Mouse (Mus musculus) ES-E14 (cell line): ENCODE measurements around the gene Nkd2. TPM values are rescaled to one million over a fixed set of nuclear protein-coding genes. Genes with fewer than 3 reads are reported as not detected.

Source experiments
- DNase-seq: peaks from one replicate; pipeline ENCODE4 v3.0.0-alpha.2; 2013; ENCODE audit warnings: low read depth, low spot score
- H3K27ac ChIP-seq: 2 replicates; pipeline ENCODE4 v1.5.1; 2012; ENCODE audit warnings: low read depth, mild to moderate bottlenecking, low read length, moderate library complexity, mixed read lengths; ENCODE audit not compliant: poor library complexity, insufficient read depth, severe bottlenecking
- H3K36me3 ChIP-seq: 2 replicates; pipeline ENCODE4 v1.6.1; 2012; ENCODE audit warnings: mild to moderate bottlenecking, low read length, moderate library complexity, mixed read lengths; ENCODE audit not compliant: control insufficient read depth, poor library complexity, insufficient read depth, severe bottlenecking
- H3K4me1 ChIP-seq, 2 experiments: fragments of 150-350 bp in 1 of 2; sonication (generic) in 1 of 2; 2 replicates each; pipeline ENCODE4 v1.6.1; 2012; ENCODE audit warnings: low read length in 2 of 2, mild to moderate bottlenecking in 1 of 2, mixed read lengths in 1 of 2; ENCODE audit not compliant: control insufficient read depth in 2 of 2, insufficient read depth in 2 of 2, poor library complexity in 1 of 2
- H3K4me3 ChIP-seq, 2 experiments: fragments of 150-350 bp in 1 of 2; sonication (generic) in 1 of 2; 2 replicates each; pipeline ENCODE4 v1.5.1; 2012; ENCODE audit warnings: low read length in 2 of 2, low read depth in 1 of 2, mild to moderate bottlenecking in 1 of 2, mixed read lengths in 1 of 2; ENCODE audit not compliant: insufficient read depth in 1 of 2, poor library complexity in 1 of 2, severe bottlenecking in 1 of 2
- H3K9ac ChIP-seq: 2 replicates; pipeline ENCODE4 v1.6.1; 2012; ENCODE audit warnings: low read depth, mild to moderate bottlenecking, low read length, mixed read lengths; ENCODE audit not compliant: poor library complexity, insufficient read depth, severe bottlenecking
- H3K9me3 ChIP-seq: fragments of 150-350 bp; sonication (generic); 2 replicates; pipeline ENCODE4 v1.6.1; 2012; ENCODE audit warnings: low read depth, mild to moderate bottlenecking, low read length; ENCODE audit not compliant: control insufficient read depth, insufficient read depth
- CHD2 ChIP-seq: IDR thresholded peaks from 2 replicates; pipeline ENCODE4 v1.6.1; 2014; ENCODE audit warnings: mild to moderate bottlenecking, low read depth, low read length, inconsistent platforms
- HCFC1 ChIP-seq: IDR thresholded peaks from 2 replicates; pipeline ENCODE4 v1.6.1; 2012; ENCODE audit warnings: low read length, inconsistent platforms, borderline replicate concordance; ENCODE audit not compliant: insufficient read depth
- MAFK ChIP-seq: IDR thresholded peaks from 2 replicates; pipeline ENCODE4 v1.6.1; 2014; ENCODE audit warnings: mild to moderate bottlenecking, low read depth, low read length, inconsistent platforms; ENCODE audit not compliant: insufficient read depth
- ZC3H11A ChIP-seq: IDR thresholded peaks from 2 replicates; pipeline ENCODE4 v1.6.1; 2012; ENCODE audit warnings: low read depth, mild to moderate bottlenecking, inconsistent platforms, low read length, borderline replicate concordance
- ZNF384 ChIP-seq: IDR thresholded peaks from 2 replicates; pipeline ENCODE4 v1.6.1; 2012; ENCODE audit warnings: low read depth, low read length, inconsistent platforms
- in situ Hi-C, 2 experiments: fragments of 600-800 bp; cut with MboI; formaldehyde crosslinking; loops; one replicate each; pipeline ENCODE4 v1.15.1; 2025; ENCODE audit warnings: low sequenced_read_pairs in 2 of 2, inconsistent platforms in 1 of 2; ENCODE audit not compliant: unreplicated experiment in 2 of 2
- total RNA-seq: library from RNA; depleted of rRNA; stranded (reverse); fragments of 300-350 nt; gene quantifications from 2 replicates; pipeline ENCODE4 v1.2.3, GENCODE M21; 2012

Nkd2 gene
- total RNA-seq, 1 experiment, result 1.8 TPM

DNA sequence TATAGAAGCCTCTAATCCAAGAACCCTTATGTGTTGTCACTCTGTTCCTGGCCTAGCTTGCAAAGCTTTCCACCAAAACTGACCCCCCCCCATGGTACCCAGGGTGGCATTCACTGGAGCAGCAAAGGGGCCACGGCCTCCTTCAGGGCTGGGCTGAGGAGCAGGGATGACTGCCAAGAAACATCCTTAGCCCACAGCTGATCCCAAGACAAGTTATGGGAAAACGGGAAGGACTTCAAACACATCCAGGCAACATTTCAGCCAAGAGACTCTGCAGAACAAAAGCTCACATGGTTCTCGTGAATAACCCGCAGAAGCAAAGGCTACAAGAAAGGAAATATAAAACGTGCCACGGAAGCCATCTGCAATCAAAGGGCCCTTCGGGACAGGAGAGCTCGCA, 20.2 kb downstream of the Nkd2 start:
- H3K9ac ChIP-seq, result no peak overlapping the region
- in situ Hi-C loops, result loop anchor here in 1 of 2 experiments (5.0 kb wide), 1 partner anchor 105 kb away; no protein-coding TSS in a partner anchor
- DNase-seq, result no peak
- H3K36me3 ChIP-seq, result no peaks in the 10 kb centered on the region
- no peak overlapping the region for H3K27ac ChIP-seq
- H3K4me1 ChIP-seq, result no peaks in the 10 kb centered on the region
- H3K4me3 ChIP-seq, result no peak overlapping the region
- TF ChIP-seq HCFC1 (no peak), CHD2 (no peak), MAFK (no peak), ZNF384 (no peak), ZC3H11A (no peak)
- H3K9me3 ChIP-seq, result no peaks in the 10 kb centered on the region

DNA sequence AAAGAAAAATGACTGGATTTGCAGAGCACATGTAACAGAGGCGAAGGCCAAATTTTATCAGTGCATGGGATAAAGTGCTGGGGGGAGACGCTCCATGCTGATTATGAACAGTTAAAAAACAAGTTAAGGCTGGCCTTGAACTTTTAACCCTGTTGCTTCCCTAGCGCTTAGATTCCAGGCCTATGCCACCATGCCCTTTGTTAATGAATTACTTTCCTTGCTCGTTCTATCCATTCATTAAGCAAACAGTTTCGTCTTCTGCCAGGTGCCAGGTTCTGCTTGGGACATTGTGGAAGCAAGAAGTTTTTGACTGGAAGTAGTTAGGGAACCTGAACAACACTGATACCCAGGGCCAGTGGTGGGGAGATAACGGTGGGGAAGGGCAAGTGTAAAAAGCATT, 23.7 kb downstream of the Nkd2 start:
- H3K9me3 ChIP-seq, result no peaks in the 10 kb centered on the region
- no peak overlapping the region for H3K9ac ChIP-seq
- no peak for DNase-seq
- H3K36me3 ChIP-seq, result 0 out of 2 replicates have a peak, but pooled peaks cover 3% of the 10 kb centered on the region
- no peaks in the 10 kb centered on the region for H3K4me1 ChIP-seq
- no peak overlapping the region for H3K4me3 ChIP-seq
- in situ Hi-C loops, result no loop called here
- H3K27ac ChIP-seq, result no peak overlapping the region
- TF ChIP-seq MAFK (no peak), HCFC1 (no peak), ZC3H11A (no peak)

DNA sequence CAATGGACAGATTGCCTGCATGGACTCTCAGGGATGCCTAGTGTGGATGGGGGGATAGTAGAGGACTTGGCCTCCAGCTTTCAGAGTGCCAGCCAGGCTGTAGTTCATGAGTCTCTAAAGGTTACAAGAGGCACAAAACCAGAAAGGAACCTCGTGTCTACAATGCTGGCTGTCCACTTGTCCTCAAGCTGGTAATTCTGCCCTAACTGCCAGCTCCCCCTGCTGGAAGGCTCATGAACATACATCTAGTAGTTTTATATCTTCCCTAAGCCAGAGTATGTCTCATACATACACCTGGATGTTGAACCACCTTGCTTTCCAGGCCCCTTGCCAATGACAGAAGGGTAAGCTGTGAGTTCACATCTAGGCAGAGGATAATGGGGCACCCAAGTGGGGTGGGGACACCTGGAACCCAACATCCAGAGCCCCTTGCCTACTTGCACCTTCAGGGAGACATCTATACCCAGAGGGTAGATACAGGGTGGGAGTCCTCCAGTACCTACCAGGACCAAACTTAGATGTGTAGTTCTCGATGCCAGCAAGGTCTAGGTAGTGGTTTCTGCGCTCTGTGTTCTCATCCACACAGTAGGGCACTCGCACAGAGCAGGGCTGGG, 25.1 kb downstream of the Nkd2 start:
- peak; percentile 51 for DNase-seq
- H3K27ac ChIP-seq, result no peak overlapping the region
- in situ Hi-C loops, result no loop called here
- no peaks in the 10 kb centered on the region for H3K9me3 ChIP-seq
- TF ChIP-seq ZNF384 (no peak), CHD2 (no peak), HCFC1 (no peak), ZC3H11A (no peak), MAFK (no peak)
- H3K9ac ChIP-seq, result no peak overlapping the region
- H3K36me3 ChIP-seq, result 0 out of 2 replicates have a peak, but pooled peaks cover 3% of the 10 kb centered on the region
- no peaks in the 10 kb centered on the region for H3K4me1 ChIP-seq
- no peak overlapping the region for H3K4me3 ChIP-seq

DNA sequence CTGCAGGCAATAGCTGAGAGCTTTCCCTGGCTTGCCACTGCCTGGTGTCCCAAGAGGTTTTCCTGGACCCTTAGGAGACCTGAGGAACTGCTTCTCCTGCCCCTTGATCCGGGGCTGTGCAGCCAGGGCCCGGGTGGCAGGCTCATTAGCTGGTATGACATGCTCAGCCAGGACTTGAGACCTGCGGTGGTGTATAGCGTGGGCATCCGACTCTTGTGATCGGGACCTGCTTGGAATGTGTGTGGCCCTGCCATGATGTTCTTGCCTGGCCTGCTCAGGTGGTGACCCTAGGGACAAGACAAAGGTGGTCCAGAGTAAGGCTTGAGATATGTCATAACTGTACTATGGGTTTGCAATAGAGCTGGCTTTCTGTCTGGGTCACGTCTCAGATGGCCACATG, 26.2 kb downstream of the Nkd2 start:
- H3K9me3 ChIP-seq, result no peaks in the 10 kb centered on the region
- no peak for DNase-seq

DNA sequence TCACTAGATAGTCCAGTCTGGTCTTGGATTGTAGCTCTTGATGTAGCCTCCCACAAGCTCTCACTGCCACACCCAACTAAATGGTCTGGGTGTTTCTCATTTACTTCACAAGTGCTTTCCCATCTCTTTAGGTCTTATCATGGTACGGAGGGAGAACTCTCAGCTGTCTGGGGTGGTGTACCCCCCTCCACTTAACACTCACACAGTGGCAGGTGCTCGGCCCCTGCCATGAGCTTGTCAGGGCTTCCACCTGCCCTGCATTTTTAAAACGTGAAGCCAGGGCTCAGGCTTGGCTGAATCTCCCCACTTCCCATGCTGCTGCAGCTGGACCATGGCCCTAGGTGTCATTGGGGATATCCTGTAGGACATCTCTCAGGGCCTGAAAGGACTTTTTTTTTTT, 28.5 kb downstream of the Nkd2 start:
- Histone ChIP-seq H3K36me3 (peaks cover 25% of the 10 kb centered on the region), H3K4me1 (no peaks in the 10 kb centered on the region), H3K9me3 (no peaks in the 10 kb centered on the region), H3K4me3 (no peak overlapping the region), H3K27ac (no peak overlapping the region), H3K9ac (no peak overlapping the region)
- TF ChIP-seq MAFK (no peak), CHD2 (no peak), HCFC1 (no peak), ZC3H11A (no peak), ZNF384 (no peak)
- DNase-seq, result no peak
- in situ Hi-C loops, result no loop called here

More for the DNA sequence above, 26.2 kb downstream of the Nkd2 start:
- H3K4me3 ChIP-seq, result no peak overlapping the region
- in situ Hi-C loops, result no loop called here
- H3K36me3 ChIP-seq, result peaks cover 4% of the 10 kb centered on the region; the same call in 1 of the 2 replicates
- H3K4me1 ChIP-seq, result no peaks in the 10 kb centered on the region
- TF ChIP-seq CHD2 (no peak), ZC3H11A (no peak), MAFK (no peak), HCFC1 (no peak), ZNF384 (no peak)
- no peak overlapping the region for H3K9ac ChIP-seq
- no peak overlapping the region; the same call in 1 of the 2 replicates for H3K27ac ChIP-seq
